Mouse (Mus musculus) midbrain, embryonic 10.5 days (tissue): ENCODE data around the gene Bicc1. TPM values are rescaled to one million over a fixed set of nuclear protein-coding genes. Genes with fewer than 3 reads are reported as not detected.
A peak's percentile ranks its signal among the peaks of the same experiment; 100 is the strongest.

Source experiments
- DNase-seq: peaks from one replicate; pipeline ENCODE4 v3.0.0-alpha.2; 2017; ENCODE audit warnings: low spot score
- H3K27ac ChIP-seq: fragments of 300-500 bp; sonication (generic); replicated peaks from 2 replicates; pipeline ENCODE4 v1.5.1; 2016; ENCODE audit warnings: mild to moderate bottlenecking
- H3K27me3 ChIP-seq: fragments of 300-500 bp; sonication (generic); 2 replicates; pipeline ENCODE4 v1.6.1; 2016; ENCODE audit warnings: low read depth, mild to moderate bottlenecking; ENCODE audit not compliant: poor library complexity, severe bottlenecking
- H3K36me3 ChIP-seq: fragments of 300-500 bp; sonication (generic); 2 replicates; pipeline ENCODE4 v1.6.1; 2016; ENCODE audit warnings: mild to moderate bottlenecking, moderate library complexity
- H3K4me1 ChIP-seq: fragments of 300-500 bp; sonication (generic); 2 replicates; pipeline ENCODE4 v1.6.1; 2016
- H3K4me3 ChIP-seq: fragments of 300-500 bp; sonication (generic); 2 replicates; pipeline ENCODE4 v1.5.1; 2016; ENCODE audit warnings: mild to moderate bottlenecking, moderate library complexity
- H3K9me3 ChIP-seq: fragments of 300-500 bp; sonication (generic); replicated peaks from 2 replicates; pipeline ENCODE4 v1.6.1; 2016; ENCODE audit warnings: mild to moderate bottlenecking
- WGBS: fragments of 180-500 bp; shearing (Covaris S2); methylation state at CpG from one replicate; pipeline ENCODE4 v1.1.7; 2016; 5-methylcytosine and 5-hydroxymethylcytosine counted together
- polyA plus RNA-seq: library from polyadenylated mRNA; unstranded; fragments of >200 nt; fragmentation: Nextera tagmentation; extraction: Ambion mirVana; gene quantifications from 2 replicates; pipeline ENCODE4 v1.2.1, GENCODE M21; 2016

Gene Bicc1
- polyA plus RNA-seq, 1 experiment from 2014 or later = 4.1 TPM

DNA sequence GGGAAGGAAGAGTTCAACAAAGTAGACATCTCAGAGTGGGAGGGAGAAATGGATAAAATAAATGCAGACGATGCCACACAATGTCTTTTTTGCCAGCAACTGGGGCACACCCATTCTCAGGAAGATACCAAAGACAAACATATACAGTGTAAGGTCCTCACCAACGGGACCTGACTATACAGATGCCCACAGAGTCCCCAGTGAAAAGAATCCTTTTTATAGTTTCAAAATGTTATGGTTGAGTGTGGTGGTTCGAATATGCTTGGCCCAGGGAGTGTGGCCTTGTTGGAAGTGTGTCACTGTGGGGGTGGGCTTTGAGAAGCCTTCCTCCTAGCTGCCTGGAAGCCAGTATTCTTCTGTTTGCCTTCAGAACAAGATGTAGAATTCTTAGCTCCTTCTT, 223.5 kb downstream of the Bicc1 start:
- Histone ChIP-seq H3K9me3 (peaks cover 7% of the 10 kb centered on the region; the same call in 1 of the 2 replicates), H3K27me3 (no peaks in the 10 kb centered on the region), H3K4me1 (peaks cover 8% of the 10 kb centered on the region; the same call in 1 of the 2 replicates), H3K4me3 (no peak overlapping the region), H3K27ac (no peak overlapping the region), H3K36me3 (peaks cover 28% of the 10 kb centered on the region)
- 89% methylated on average over 3 of the region's 3 CpGs for WGBS
- DNase-seq = no peak

- Histone ChIP-seq H3K36me3 (peaks cover 10% of the 10 kb centered on the region), H3K4me3 (no peak overlapping the region), H3K4me1 (no peaks in the 10 kb centered on the region), H3K27ac (no peak overlapping the region), H3K27me3 (no peaks in the 10 kb centered on the region), H3K9me3 (0 out of 2 replicates have a peak, but pooled peaks cover 6% of the 10 kb centered on the region)
- no peak for DNase-seq
- 94% methylated on average over 4 of the region's 4 CpGs for WGBS
These were observed 233.4 kb downstream of the Bicc1 start for GRCm38 (mm10) chr10:70926126-70926525.

DNA sequence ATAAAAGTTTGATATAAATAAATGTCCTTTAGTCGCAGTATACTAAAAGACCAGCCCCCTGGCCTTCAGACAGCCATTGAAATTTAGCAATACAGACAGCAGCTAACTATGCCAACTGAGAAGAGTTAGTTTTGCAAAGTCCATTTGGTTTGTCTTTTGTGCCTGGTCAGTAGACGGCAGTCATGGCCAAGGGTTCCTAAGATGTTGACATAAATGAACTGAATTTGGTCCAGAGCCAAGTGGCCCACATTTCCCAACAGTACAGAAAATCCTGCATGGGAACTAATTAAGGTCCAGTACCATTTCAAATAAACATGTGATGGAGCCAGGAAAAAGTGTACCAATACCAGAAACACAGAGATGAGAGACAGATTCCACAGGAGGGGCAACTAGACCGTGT, 235.2 kb downstream of the Bicc1 start:
- Histone ChIP-seq H3K9me3 (no peaks in the 10 kb centered on the region), H3K27me3 (no peaks in the 10 kb centered on the region), H3K4me3 (no peak overlapping the region), H3K36me3 (no peaks in the 10 kb centered on the region), H3K4me1 (no peaks in the 10 kb centered on the region), H3K27ac (no peak overlapping the region)
- DNase-seq = no peak
- 89% methylated on average over 3 of the region's 3 CpGs for WGBS

DNA sequence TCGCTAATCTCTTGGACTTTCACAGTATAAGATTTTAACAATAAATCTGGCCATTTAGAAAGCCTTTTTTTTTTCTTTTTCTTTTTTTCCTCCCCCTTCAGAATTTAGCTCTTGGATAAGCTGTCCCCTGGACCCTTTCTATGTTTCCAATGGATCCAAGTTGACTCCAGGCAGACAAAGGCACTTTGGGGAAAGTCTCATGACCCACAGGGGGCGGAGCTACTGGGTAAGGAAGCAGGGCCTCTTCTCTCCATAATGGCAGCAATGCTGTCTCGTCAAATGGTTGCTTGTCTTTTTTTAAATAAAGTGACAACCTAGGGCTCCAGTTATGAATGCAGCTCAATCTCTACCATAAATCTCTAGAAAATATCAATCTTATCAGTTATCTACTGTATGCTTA, 235.6 kb downstream of the Bicc1 start:
- Histone ChIP-seq H3K27ac (no peak overlapping the region), H3K9me3 (no peaks in the 10 kb centered on the region), H3K4me3 (no peak overlapping the region), H3K36me3 (no peaks in the 10 kb centered on the region), H3K27me3 (no peaks in the 10 kb centered on the region), H3K4me1 (no peaks in the 10 kb centered on the region)
- no peak for DNase-seq
- 94% methylated on average over 3 of the region's 3 CpGs for WGBS

GRCm38 (mm10) chr10:70921481-70921880, 238.0 kb downstream of the Bicc1 start:
- H3K27me3 ChIP-seq = no peaks in the 10 kb centered on the region
- no peaks in the 10 kb centered on the region for H3K9me3 ChIP-seq
- no peak overlapping the region for H3K27ac ChIP-seq
- no peak for DNase-seq
- 93% methylated on average over 6 of the region's 6 CpGs for whole genome bisulfite sequencing
- no peak overlapping the region for H3K4me3 ChIP-seq
- H3K4me1 ChIP-seq = no peaks in the 10 kb centered on the region
- no peaks in the 10 kb centered on the region for H3K36me3 ChIP-seq

GRCm38 (mm10) chr10:70919851-70920250, 239.6 kb downstream of the Bicc1 start:
- H3K27ac ChIP-seq = no peak overlapping the region
- 67% methylated on average over 1 of the region's 1 CpGs for WGBS
- H3K4me3 ChIP-seq = no peak overlapping the region
- no peaks in the 10 kb centered on the region for H3K27me3 ChIP-seq
- DNase-seq = no peak
- no peaks in the 10 kb centered on the region for H3K36me3 ChIP-seq
- no peaks in the 10 kb centered on the region for H3K9me3 ChIP-seq
- no peaks in the 10 kb centered on the region for H3K4me1 ChIP-seq

GRCm38 (mm10) chr10:70919031-70919663, 240.4 kb downstream of the Bicc1 start:
- H3K27ac ChIP-seq = no peak overlapping the region
- no peaks in the 10 kb centered on the region for H3K4me1 ChIP-seq
- no peak for DNase-seq
- H3K4me3 ChIP-seq = no peak overlapping the region
- no peaks in the 10 kb centered on the region for H3K36me3 ChIP-seq
- H3K27me3 ChIP-seq = no peaks in the 10 kb centered on the region
- H3K9me3 ChIP-seq = no peaks in the 10 kb centered on the region
- 89% methylated on average over 13 of the region's 13 CpGs for WGBS

DNA sequence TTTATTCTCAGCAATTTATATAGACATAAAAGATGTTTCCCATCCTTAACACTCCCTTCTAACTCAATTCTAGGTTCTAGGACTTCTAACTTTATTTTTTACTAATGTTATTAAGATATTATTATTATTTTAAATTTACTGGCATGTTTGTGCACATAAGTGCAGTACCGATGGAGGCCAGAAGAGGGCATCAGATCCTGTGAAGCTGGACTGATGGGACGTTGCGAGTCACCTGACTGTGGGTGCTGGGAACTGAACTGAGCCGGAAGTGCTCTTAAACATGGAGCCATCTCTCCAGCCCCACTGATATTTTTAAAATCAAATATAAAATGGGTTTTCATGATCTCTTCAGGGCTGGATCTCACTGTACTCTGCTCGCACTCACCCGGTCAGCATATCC, 242.8 kb downstream of the Bicc1 start:
- DNase-seq = no peak
- Histone ChIP-seq H3K9me3 (no peaks in the 10 kb centered on the region), H3K4me1 (no peaks in the 10 kb centered on the region), H3K4me3 (no peak overlapping the region), H3K27ac (no peak overlapping the region), H3K27me3 (no peaks in the 10 kb centered on the region), H3K36me3 (no peaks in the 10 kb centered on the region)
- WGBS = 91% methylated on average over 6 of the region's 6 CpGs

DNA sequence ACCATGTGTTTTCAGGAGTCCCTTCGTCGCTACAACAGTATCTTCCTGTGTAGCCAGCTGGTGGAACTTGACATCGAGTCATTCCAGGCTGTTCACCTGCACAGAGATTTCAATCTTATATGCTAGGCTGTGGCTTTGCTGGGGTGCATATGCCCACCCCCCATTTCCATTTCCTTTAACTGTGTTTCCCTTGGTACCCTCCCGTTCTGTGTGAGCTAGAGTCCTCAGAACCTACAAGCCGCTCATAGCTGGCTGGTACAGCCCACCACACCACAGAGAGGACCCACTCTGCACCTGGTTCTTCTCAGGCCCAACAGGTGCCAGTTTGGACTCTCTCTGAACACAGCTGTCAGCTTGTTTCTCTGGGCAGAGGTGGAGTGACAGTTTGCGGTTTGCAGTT, 244.4 kb downstream of the Bicc1 start:
- Histone ChIP-seq H3K36me3 (no peaks in the 10 kb centered on the region), H3K27ac (no peak overlapping the region), H3K4me3 (no peak overlapping the region), H3K9me3 (no peaks in the 10 kb centered on the region), H3K27me3 (no peaks in the 10 kb centered on the region), H3K4me1 (no peaks in the 10 kb centered on the region)
- no peak for DNase-seq
- 90% methylated on average over 6 of the region's 6 CpGs for WGBS

DNA sequence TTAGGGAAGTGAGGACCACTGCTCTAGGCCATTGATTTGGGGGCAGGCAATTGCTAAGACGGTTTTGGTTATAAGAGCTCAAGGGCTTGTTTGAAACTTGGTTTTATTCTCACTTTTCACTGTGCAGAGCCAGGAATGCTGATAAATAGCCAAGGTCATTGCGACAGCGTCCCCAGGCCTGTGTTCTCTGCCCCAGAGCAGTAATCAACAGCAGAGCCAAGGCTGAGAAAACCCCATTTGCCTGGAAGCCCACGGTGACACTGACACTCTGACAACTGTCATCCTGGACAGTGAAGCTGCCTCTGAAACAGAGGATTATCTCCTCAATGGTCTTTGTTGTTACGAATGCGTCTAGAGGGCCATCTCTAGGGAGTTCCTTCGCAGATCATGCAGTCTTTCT, 255.6 kb downstream of the Bicc1 start:
- Histone ChIP-seq H3K4me3 (no peak overlapping the region), H3K27ac (no peak overlapping the region), H3K4me1 (peaks cover 29% of the 10 kb centered on the region), H3K27me3 (no peaks in the 10 kb centered on the region), H3K9me3 (no peaks in the 10 kb centered on the region), H3K36me3 (no peaks in the 10 kb centered on the region)
- WGBS = 74% methylated on average over 7 of the region's 7 CpGs
- DNase-seq = no peak

- Histone ChIP-seq H3K36me3 (no peaks in the 10 kb centered on the region), H3K4me3 (no peak overlapping the region), H3K27ac (no peak overlapping the region), H3K9me3 (no peaks in the 10 kb centered on the region), H3K27me3 (no peaks in the 10 kb centered on the region), H3K4me1 (peaks cover 29% of the 10 kb centered on the region)
- WGBS = 65% methylated on average over 5 of the region's 5 CpGs
- no peak for DNase-seq
These were observed 256.6 kb downstream of the Bicc1 start for GRCm38 (mm10) chr10:70902751-70903485.

- H3K9me3 ChIP-seq = no peaks in the 10 kb centered on the region
- H3K4me1 ChIP-seq = peaks cover 29% of the 10 kb centered on the region
- H3K27ac ChIP-seq = peak overlapping the region; percentile 52; the same call in 1 of the 2 replicates
- DNase-seq = peak; percentile 47
- WGBS = 54% methylated on average over 11 of the region's 11 CpGs
- H3K36me3 ChIP-seq = no peaks in the 10 kb centered on the region
- H3K27me3 ChIP-seq = no peaks in the 10 kb centered on the region
- no peak overlapping the region for H3K4me3 ChIP-seq
These were observed 258.2 kb downstream of the Bicc1 start for GRCm38 (mm10) chr10:70901193-70901875.

- Histone ChIP-seq H3K9me3 (no peaks in the 10 kb centered on the region), H3K27ac (no peak overlapping the region), H3K4me1 (peaks cover 2% of the 10 kb centered on the region), H3K4me3 (no peak overlapping the region), H3K27me3 (no peaks in the 10 kb centered on the region), H3K36me3 (no peaks in the 10 kb centered on the region)
- 91% methylated on average over 8 of the region's 8 CpGs for WGBS
- no peak for DNase-seq
These were observed 263.6 kb downstream of the Bicc1 start for GRCm38 (mm10) chr10:70895891-70896290.
